Mouse (Mus musculus): ENCODE data around the gene Adam19. TPM values are rescaled to one million over a fixed set of nuclear protein-coding genes. Genes with fewer than 3 reads are reported as not detected.

Gene Adam19
- polyA plus RNA-seq, 1 experiment from 2014 or later = 8.8 TPM

DNA sequence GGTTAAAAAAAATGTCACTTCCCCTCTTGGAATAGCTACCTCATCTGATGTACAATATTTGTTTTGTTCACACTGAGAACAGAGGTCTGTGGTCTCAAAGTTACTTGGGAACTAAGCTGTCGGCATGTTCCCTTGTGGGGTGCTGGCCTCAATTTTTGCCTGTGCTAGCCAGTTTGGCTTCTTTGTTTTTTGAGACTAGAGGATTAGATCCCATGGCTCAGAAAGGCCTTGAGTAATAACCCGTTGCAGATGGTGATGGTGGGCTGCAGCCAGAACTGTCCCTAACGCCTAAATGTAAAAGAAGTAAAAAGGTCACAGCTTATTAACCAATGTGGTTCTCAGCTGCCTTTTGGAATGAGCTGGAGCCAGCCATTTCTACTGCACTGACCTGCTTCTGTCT, 57.4 kb downstream of the Adam19 start:
- H3K36me3 ChIP-seq (ENCODE audit: control insufficient read depth, insufficient read depth, low read length) = no peaks in the 10 kb centered on the region
- no peak for DNase-seq (ENCODE audit: low spot score)

DNA sequence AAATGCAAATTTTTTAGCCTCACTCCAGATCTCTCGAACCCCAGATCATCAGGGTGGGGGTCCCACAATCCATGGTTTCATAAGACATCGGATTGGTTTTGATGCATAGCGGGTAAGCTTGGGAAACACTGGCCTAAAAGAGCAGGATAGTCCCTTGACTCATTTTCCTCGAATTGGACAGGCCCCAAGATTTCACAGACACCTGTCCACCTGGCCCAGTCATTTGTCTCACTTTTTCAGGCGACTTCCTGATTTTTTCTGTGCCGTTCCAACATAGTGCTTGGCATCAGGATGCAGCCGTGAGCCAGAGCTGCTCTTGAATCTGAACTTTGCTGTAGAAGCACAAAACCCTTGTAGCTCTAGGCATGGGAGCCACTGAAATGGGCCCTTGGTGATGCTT, 58.4 kb downstream of the Adam19 start:
- Histone ChIP-seq H3K9me3 (ENCODE audit: control insufficient read depth, low read length) (no peaks in the 10 kb centered on the region), H3K4me2 (no peak overlapping the region), H3K4me1 (replicated peaks; ENCODE audit: control insufficient read depth, insufficient read depth, low read length) (no peaks in the 10 kb centered on the region), H3K9ac (ENCODE audit: low read depth, low read length) (no peak overlapping the region), H3K27ac (ENCODE audit: low read depth, low read length) (no peak overlapping the region), H3K4me3 (ENCODE audit: low read depth, low read length) (no peak overlapping the region), H3K27me3 (replicated peaks; ENCODE audit: control insufficient read depth, insufficient read depth, low read length) (no peaks in the 10 kb centered on the region), H3K36me3 (ENCODE audit: control insufficient read depth, insufficient read depth, low read length) (no peaks in the 10 kb centered on the region)
- 79% methylated on average over 7 of the region's 7 CpGs for WGBS
- DNase-seq (ENCODE audit: low spot score) = no peak
- ATAC-seq (replicated peaks; ENCODE audit: low FRiP score) = no peak

More for the DNA sequence above, 57.4 kb downstream of the Adam19 start:
- H3K4me3 ChIP-seq (ENCODE audit: low read depth, low read length) = no peak overlapping the region
- H3K9me3 ChIP-seq (ENCODE audit: control insufficient read depth, low read length) = no peaks in the 10 kb centered on the region
- WGBS = 77% methylated on average over 3 of the region's 3 CpGs
- no peak overlapping the region for H3K9ac ChIP-seq (ENCODE audit: low read depth, low read length)
- no peaks in the 10 kb centered on the region for H3K4me1 ChIP-seq (replicated peaks; ENCODE audit: control insufficient read depth, insufficient read depth, low read length)
- no peaks in the 10 kb centered on the region for H3K27me3 ChIP-seq (replicated peaks; ENCODE audit: control insufficient read depth, insufficient read depth, low read length)
- no peak overlapping the region for H3K27ac ChIP-seq (ENCODE audit: low read depth, low read length)
- H3K4me2 ChIP-seq = no peak overlapping the region
- ATAC-seq (replicated peaks; ENCODE audit: low FRiP score) = no peak

DNA sequence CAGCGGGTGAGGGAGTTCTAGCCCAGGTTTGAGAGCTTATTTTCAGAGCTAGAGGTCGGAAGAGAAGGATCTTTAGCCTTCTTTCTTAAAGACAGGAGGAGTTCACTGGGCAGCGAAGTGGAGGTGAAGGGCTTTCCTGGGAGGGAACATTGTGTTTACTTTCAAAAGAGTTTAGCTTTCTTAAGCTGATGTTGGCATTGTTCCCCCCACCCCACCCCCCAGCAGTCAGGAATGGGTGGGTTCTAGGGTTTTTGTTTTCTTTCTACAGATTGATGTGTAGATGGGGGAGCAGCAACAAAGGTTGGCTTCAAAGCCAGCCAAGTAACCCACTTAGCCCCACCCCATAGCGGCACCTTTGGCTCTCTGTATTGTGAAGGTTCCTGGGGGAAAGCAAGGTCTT, 59.2 kb downstream of the Adam19 start:
- H3K9me3 ChIP-seq (ENCODE audit: control insufficient read depth, low read length) = no peaks in the 10 kb centered on the region
- no peak for DNase-seq (ENCODE audit: low spot score)
- no peak overlapping the region for H3K27ac ChIP-seq (ENCODE audit: low read depth, low read length)
- 92% methylated on average over 4 of the region's 4 CpGs for WGBS
- H3K27me3 ChIP-seq (replicated peaks; ENCODE audit: control insufficient read depth, insufficient read depth, low read length) = no peaks in the 10 kb centered on the region
- ATAC-seq (replicated peaks; ENCODE audit: low FRiP score) = no peak
- no peaks in the 10 kb centered on the region for H3K4me1 ChIP-seq (replicated peaks; ENCODE audit: control insufficient read depth, insufficient read depth, low read length)
- no peak overlapping the region for H3K9ac ChIP-seq (ENCODE audit: low read depth, low read length)
- H3K36me3 ChIP-seq (ENCODE audit: control insufficient read depth, insufficient read depth, low read length) = no peaks in the 10 kb centered on the region
- no peak overlapping the region for H3K4me2 ChIP-seq
- no peak overlapping the region for H3K4me3 ChIP-seq (ENCODE audit: low read depth, low read length)

DNA sequence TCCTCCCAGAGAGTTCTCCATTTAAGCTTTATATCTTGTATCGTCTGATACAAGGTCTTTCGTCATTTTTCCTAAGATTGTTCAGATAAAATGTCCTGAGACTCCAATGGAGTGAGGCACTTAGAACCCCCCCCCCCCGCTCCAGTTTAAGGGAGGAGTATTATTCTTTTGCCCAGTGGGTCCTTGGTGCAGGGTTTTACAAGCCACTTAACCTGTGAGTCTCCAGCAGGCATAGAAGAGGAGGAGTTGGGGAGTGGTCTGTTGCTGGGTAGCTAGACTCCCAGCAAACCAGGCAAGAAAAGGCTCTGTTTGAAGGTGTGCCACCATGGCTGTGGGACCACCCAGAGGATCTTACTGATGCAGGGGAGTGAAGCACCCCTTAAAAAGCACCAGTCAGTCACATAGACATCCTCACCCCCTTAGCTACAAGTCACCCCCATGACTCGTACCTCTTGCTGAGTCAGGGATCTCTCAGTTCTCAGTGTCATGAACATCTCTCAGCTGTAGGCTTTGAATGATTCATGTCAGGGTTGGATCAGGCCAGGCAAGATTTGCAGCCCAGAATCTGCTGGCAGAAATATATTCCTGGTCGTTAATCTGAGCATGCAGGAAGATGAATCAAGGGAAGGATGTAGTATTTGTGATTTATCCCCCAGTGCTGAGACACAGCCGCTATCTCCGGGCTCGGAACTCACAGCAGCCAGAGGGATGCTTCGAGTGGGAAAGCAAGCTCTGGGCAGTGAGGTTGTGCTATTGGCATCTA, 59.8 kb downstream of the Adam19 start:
- H3K27ac ChIP-seq (ENCODE audit: low read depth, low read length) = no peak overlapping the region
- H3K4me3 ChIP-seq (ENCODE audit: low read depth, low read length) = no peak overlapping the region
- 82% methylated on average over 9 of the region's 9 CpGs for WGBS
- H3K9me3 ChIP-seq (ENCODE audit: control insufficient read depth, low read length) = no peaks in the 10 kb centered on the region
- no peak overlapping the region for H3K9ac ChIP-seq (ENCODE audit: low read depth, low read length)
- no peak for DNase-seq (ENCODE audit: low spot score)
- H3K4me2 ChIP-seq = no peak overlapping the region
- no peaks in the 10 kb centered on the region for H3K36me3 ChIP-seq (ENCODE audit: control insufficient read depth, insufficient read depth, low read length)
- no peak for ATAC-seq (replicated peaks; ENCODE audit: low FRiP score)
- no peaks in the 10 kb centered on the region for H3K27me3 ChIP-seq (replicated peaks; ENCODE audit: control insufficient read depth, insufficient read depth, low read length)
- no peaks in the 10 kb centered on the region for H3K4me1 ChIP-seq (replicated peaks; ENCODE audit: control insufficient read depth, insufficient read depth, low read length)

DNA sequence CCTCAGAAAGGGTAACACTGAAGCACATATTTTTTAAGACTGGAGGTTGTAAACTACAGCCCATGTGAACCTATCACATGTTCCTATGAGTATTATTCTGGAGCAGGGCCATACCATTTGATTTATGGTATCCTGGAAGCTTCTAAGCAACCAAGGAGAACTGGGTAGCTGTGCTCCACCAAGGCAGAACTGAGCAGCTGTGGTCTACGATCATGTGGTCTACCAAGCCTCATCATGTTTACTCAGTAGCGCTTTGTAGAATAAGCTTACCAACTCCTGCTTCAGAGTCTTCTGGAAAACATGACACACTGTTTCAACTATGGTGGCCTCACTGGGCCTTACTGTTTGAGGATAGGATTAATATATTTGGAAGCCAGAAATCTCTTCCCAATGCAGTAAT, 60.7 kb downstream of the Adam19 start:
- Histone ChIP-seq H3K9ac (ENCODE audit: low read depth, low read length) (no peak overlapping the region), H3K36me3 (ENCODE audit: control insufficient read depth, insufficient read depth, low read length) (no peaks in the 10 kb centered on the region), H3K4me3 (ENCODE audit: low read depth, low read length) (no peak overlapping the region), H3K9me3 (ENCODE audit: control insufficient read depth, low read length) (no peaks in the 10 kb centered on the region), H3K27ac (ENCODE audit: low read depth, low read length) (no peak overlapping the region), H3K4me1 (replicated peaks; ENCODE audit: control insufficient read depth, insufficient read depth, low read length) (no peaks in the 10 kb centered on the region), H3K4me2 (no peak overlapping the region), H3K27me3 (replicated peaks; ENCODE audit: control insufficient read depth, insufficient read depth, low read length) (no peaks in the 10 kb centered on the region)
- no peak for DNase-seq (ENCODE audit: low spot score)
- 89% methylated on average over 2 of the region's 2 CpGs for WGBS
- ATAC-seq (replicated peaks; ENCODE audit: low FRiP score) = no peak

DNA sequence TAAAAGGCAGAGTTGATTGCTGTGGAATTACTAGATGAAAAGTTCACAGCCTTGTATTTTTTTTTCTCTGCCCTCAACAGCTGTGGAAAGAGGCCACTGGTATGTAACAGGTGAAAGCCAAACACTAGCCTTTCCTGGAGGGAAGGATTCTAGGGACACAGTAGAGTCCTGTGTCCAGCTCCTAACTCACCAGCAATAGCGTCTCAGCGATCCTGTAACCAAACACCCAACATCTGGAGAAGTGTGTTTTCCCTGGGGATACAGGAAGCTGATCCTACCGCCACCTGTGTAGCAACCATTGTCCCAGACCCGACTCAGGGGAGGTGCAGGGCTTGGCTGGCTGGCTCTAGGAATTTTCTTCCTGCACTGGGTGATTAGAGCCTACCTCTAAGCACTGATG, 63.8 kb downstream of the Adam19 start:
- H3K9me3 ChIP-seq (ENCODE audit: control insufficient read depth, low read length) = no peaks in the 10 kb centered on the region
- no peak overlapping the region for H3K4me2 ChIP-seq
- no peaks in the 10 kb centered on the region for H3K36me3 ChIP-seq (ENCODE audit: control insufficient read depth, insufficient read depth, low read length)
- no peak overlapping the region for H3K4me3 ChIP-seq (ENCODE audit: low read depth, low read length)
- H3K9ac ChIP-seq (ENCODE audit: low read depth, low read length) = no peak overlapping the region
- WGBS = 49% methylated on average over 4 of the region's 4 CpGs
- ATAC-seq (replicated peaks; ENCODE audit: low FRiP score) (no peak), DNase-seq (ENCODE audit: low spot score) (no peak)
- no peaks in the 10 kb centered on the region for H3K27me3 ChIP-seq (replicated peaks; ENCODE audit: control insufficient read depth, insufficient read depth, low read length)
- H3K4me1 ChIP-seq (replicated peaks; ENCODE audit: control insufficient read depth, insufficient read depth, low read length) = no peaks in the 10 kb centered on the region
- no peak overlapping the region for H3K27ac ChIP-seq (ENCODE audit: low read depth, low read length)

DNA sequence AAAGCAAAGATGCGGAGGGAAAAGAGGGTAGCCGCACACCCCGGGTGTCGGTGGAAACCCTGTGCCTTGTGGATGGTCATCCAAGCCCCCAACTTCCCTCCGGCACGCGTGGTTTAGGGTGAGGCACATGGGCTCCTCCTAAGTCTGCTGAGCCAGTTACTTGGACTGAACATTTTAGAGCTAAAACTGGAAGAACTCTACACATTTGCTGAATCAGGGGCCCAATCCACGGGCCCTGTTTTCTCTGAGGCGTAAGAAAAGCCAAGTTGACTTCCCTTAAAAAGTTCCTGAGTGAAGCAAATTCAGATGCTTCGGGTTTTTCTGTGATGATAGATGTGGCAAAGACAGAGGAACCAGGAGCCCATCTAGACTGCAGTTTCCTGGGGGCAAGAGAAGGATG, 64.3 kb downstream of the Adam19 start:
- ATAC-seq (replicated peaks; ENCODE audit: low FRiP score) (no peak), DNase-seq (ENCODE audit: low spot score) (no peak)
- H3K36me3 ChIP-seq (ENCODE audit: control insufficient read depth, insufficient read depth, low read length) = no peaks in the 10 kb centered on the region
- WGBS = 88% methylated on average over 10 of the region's 10 CpGs
- H3K4me1 ChIP-seq (replicated peaks; ENCODE audit: control insufficient read depth, insufficient read depth, low read length) = no peaks in the 10 kb centered on the region
- H3K9me3 ChIP-seq (ENCODE audit: control insufficient read depth, low read length) = no peaks in the 10 kb centered on the region
- H3K4me2 ChIP-seq = no peak overlapping the region
- H3K4me3 ChIP-seq (ENCODE audit: low read depth, low read length) = no peak overlapping the region
- no peak overlapping the region for H3K9ac ChIP-seq (ENCODE audit: low read depth, low read length)
- H3K27ac ChIP-seq (ENCODE audit: low read depth, low read length) = no peak overlapping the region
- H3K27me3 ChIP-seq (replicated peaks; ENCODE audit: control insufficient read depth, insufficient read depth, low read length) = no peaks in the 10 kb centered on the region

DNA sequence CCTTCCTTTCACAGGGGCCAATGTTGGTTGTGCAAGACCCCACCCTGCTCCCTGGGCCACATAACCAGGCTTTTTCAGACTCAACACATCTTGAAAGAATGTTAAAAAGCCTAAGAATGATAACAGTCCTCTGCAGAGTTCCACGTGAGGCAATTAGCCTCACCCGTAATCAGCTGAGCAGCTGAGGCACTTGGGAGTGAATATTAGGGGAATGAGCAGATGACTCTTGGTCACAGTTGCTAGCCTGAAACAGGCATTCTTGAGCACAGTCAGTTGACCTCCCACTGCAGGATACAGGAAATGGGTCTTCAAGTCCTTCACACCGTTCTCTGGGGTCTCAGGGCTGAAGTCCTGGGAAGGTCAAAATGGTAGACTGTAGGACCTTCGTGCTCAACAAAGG, 65.9 kb downstream of the Adam19 start:
- DNase-seq (ENCODE audit: low spot score) (no peak), ATAC-seq (replicated peaks; ENCODE audit: low FRiP score) (no peak)
- no peak overlapping the region for H3K9ac ChIP-seq (ENCODE audit: low read depth, low read length)
- no peak overlapping the region for H3K4me3 ChIP-seq (ENCODE audit: low read depth, low read length)
- H3K27me3 ChIP-seq (replicated peaks; ENCODE audit: control insufficient read depth, insufficient read depth, low read length) = no peaks in the 10 kb centered on the region
- H3K4me2 ChIP-seq = no peak overlapping the region
- H3K36me3 ChIP-seq (ENCODE audit: control insufficient read depth, insufficient read depth, low read length) = no peaks in the 10 kb centered on the region
- WGBS = 68% methylated on average over 4 of the region's 4 CpGs
- no peak overlapping the region for H3K27ac ChIP-seq (ENCODE audit: low read depth, low read length)
- H3K4me1 ChIP-seq (replicated peaks; ENCODE audit: control insufficient read depth, insufficient read depth, low read length) = no peaks in the 10 kb centered on the region
- no peaks in the 10 kb centered on the region for H3K9me3 ChIP-seq (ENCODE audit: control insufficient read depth, low read length)

DNA sequence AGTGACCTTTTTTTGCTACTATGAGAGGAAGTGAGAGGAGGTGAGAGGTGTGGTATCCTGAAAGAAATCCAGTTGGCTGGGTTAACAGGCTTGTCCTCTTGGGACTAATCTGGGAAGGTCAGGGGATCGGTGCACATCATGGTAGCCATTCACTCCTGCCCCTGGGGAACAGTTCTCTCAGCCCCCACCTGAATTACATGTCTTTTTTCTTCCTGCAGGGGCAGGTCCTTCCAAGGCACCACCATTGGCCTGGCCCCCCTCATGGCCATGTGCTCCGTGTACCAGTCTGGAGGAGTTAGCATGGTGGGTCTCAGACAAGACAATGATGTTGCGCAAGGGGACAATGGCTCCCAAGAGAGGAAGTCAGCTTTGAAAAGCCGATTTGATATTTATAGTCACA, 67.1 kb downstream of the Adam19 start:
- no peak overlapping the region for H3K4me2 ChIP-seq
- H3K9me3 ChIP-seq (ENCODE audit: control insufficient read depth, low read length) = no peaks in the 10 kb centered on the region
- no peak overlapping the region for H3K9ac ChIP-seq (ENCODE audit: low read depth, low read length)
- no peak for DNase-seq (ENCODE audit: low spot score)
- H3K4me1 ChIP-seq (replicated peaks; ENCODE audit: control insufficient read depth, insufficient read depth, low read length) = no peaks in the 10 kb centered on the region
- WGBS = 85% methylated on average over 4 of the region's 4 CpGs
- no peaks in the 10 kb centered on the region for H3K27me3 ChIP-seq (replicated peaks; ENCODE audit: control insufficient read depth, insufficient read depth, low read length)
- no peak overlapping the region for H3K27ac ChIP-seq (ENCODE audit: low read depth, low read length)
- no peak overlapping the region for H3K4me3 ChIP-seq (ENCODE audit: low read depth, low read length)
- H3K36me3 ChIP-seq (ENCODE audit: control insufficient read depth, insufficient read depth, low read length) = no peaks in the 10 kb centered on the region
- ATAC-seq (replicated peaks; ENCODE audit: low FRiP score) = no peak

All from liver, embryonic 11.5 days (tissue).